Mouse (Mus musculus) CD4-positive naive resting alpha-beta T cell, adult 57 days (primary cell): ENCODE results near the gene Olfr76. TPM values are rescaled to one million over a fixed set of nuclear protein-coding genes. Genes with fewer than 3 reads are reported as not detected.

Experiments
- total RNA-seq: library from RNA; stranded (reverse); gene quantifications from one replicate; pipeline ENCODE4 v1.2.4, GENCODE M21; 2023

Olfr76 gene
- not detected for total RNA-seq

GRCm38 (mm10) chr19:12123103-12123502 is at the start of gene Olfr76:
Gene Olfr76, minus strand, starts transcription at chr19:12123203.

GRCm38 (mm10) chr19:12170062-12170599 is 47.1 kb upstream of the Olfr76 start, which contains the start of gene Olfr1555-ps1:
Gene Olfr1555-ps1, minus strand, starts transcription at chr19:12170112.

GRCm38 (mm10) chr19:12115797-12116196 is 7.2 kb downstream of the Olfr76 start, which contains the start of gene Olfr1428:
Gene Olfr1428, minus strand, starts transcription at chr19:12115897.

GRCm38 (mm10) chr19:12103234-12103633 is 19.8 kb downstream of the Olfr76 start, which contains the start of gene Olfr1427:
Gene Olfr1427, minus strand, starts transcription at chr19:12103334.

GRCm38 (mm10) chr19:12091913-12092312 is 31.1 kb downstream of the Olfr76 start, which contains the start of gene Olfr1426:
Gene Olfr1426, minus strand, starts transcription at chr19:12092013.

GRCm38 (mm10) chr19:12077631-12078030 is 45.4 kb downstream of the Olfr76 start, which contains the start of gene Olfr1425:
Gene Olfr1425, minus strand, starts transcription at chr19:12077731.

Other genes starting within 250 kb of the Olfr76 start
- gene Olfr1419, start 248.1 kb downstream of the Olfr76 start, total RNA-seq = not detected
- gene Olfr1420, start 236.6 kb downstream of the Olfr76 start, total RNA-seq = not detected
- 54.0 TPM for gene Patl1, start 210.8 kb downstream of the Olfr76 start, total RNA-seq
- 44.4 TPM for gene Osbp, start 157.3 kb downstream of the Olfr76 start, total RNA-seq
- gene Olfr1423, start 81.9 kb downstream of the Olfr76 start, total RNA-seq = not detected
- gene Olfr1424, start 60.5 kb downstream of the Olfr76 start, total RNA-seq = not detected
- not detected for gene Olfr1425, start 45.5 kb downstream of the Olfr76 start, total RNA-seq
- not detected for gene Olfr1426, start 31.2 kb downstream of the Olfr76 start, total RNA-seq
- gene Olfr1427, start 19.9 kb downstream of the Olfr76 start, total RNA-seq = not detected
- gene Olfr1428, start 7.3 kb downstream of the Olfr76 start, total RNA-seq = not detected
- gene Olfr1555-ps1, start 46.9 kb upstream of the Olfr76 start, total RNA-seq = not detected
- not detected for gene Olfr1431, start 77.4 kb upstream of the Olfr76 start, total RNA-seq
- gene Olfr1432, start 109.4 kb upstream of the Olfr76 start, total RNA-seq = not detected
- gene Olfr262, start 118.5 kb upstream of the Olfr76 start, total RNA-seq = not detected
- not detected for gene Olfr235, start 137.8 kb upstream of the Olfr76 start, total RNA-seq
- gene Olfr1434, start 156.7 kb upstream of the Olfr76 start, total RNA-seq = not detected
- gene Olfr1436, start 175.9 kb upstream of the Olfr76 start, total RNA-seq = not detected
- not detected for gene Olfr1437, start 201.9 kb upstream of the Olfr76 start, total RNA-seq
- not detected for gene Olfr1438-ps1, start 212.7 kb upstream of the Olfr76 start, total RNA-seq